Mouse (Mus musculus) testis, postnatal 14 days (tissue): ENCODE measurements around the gene Atp6v1e1.
"Not testable (repeated sequence)": the region's sequence is repeated elsewhere in the genome, so short reads cannot be mapped to it uniquely, and the experiment has no call there.

Source experiments
- DNase-seq: peaks from one replicate; pipeline ENCODE4 v3.0.0; 2021; ENCODE audit warnings: low spot score

The Atp6v1e1 gene

DNA sequence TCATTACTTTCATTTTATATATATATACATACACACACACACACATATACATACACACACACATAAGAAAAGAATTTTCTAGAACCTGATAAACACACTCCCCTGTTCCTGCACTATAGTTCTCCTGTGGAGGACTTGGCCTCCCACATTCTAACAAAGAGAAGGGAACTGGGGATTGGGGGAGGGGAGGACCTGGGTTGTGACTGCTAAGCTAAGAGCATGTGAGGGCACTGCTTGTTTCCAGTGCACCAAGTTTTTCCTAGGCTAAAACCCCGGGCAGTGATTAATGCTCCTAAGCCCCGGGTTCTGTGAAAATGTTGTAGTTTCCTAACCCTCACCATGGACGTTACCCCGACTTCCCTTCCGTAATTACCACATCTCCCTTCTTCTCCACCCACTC, 2.4 kb downstream of the Atp6v1e1 start:
- no peak for DNase-seq

DNA sequence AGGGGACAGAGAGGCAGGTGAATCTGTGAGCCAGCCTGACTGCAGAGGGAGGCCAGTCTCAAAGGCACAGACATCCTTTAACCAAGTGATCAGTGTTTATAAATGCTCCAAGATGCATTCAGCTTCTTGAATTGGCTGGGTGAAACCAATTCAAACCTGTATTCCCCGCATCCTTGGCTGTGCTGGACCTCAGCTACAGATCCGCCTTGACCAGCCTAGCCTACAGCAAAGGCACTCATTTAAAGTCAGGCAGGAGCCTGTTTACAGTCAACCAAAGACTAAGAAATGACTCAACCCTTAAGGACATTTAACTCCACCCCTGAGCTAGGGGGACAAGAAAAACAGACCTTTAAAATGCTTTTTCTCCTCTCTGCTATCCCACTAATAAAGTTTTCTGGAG, 3.3 kb downstream of the Atp6v1e1 start:
- no peak for DNase-seq

DNA sequence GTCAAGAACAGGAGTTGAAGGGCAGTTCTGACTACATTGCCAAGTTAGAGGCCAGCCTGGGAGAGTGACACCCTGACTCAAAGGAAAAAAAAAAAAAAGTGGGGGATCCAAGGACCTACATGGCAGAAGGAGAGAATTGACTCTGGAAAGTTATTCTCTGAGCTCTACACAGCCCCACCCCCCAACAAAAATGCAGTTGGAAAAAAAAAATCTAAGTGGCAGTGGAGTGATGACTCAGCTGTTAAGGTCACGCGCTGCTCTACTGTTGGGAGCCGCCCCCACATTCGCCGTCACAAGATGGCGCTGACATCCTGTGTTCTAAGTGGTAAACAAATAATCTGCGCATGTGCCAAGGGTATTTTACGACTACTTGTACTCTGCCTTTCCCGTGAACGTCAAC, 10.6 kb downstream of the Atp6v1e1 start:
- DNase-seq = not testable (repeated sequence)

DNA sequence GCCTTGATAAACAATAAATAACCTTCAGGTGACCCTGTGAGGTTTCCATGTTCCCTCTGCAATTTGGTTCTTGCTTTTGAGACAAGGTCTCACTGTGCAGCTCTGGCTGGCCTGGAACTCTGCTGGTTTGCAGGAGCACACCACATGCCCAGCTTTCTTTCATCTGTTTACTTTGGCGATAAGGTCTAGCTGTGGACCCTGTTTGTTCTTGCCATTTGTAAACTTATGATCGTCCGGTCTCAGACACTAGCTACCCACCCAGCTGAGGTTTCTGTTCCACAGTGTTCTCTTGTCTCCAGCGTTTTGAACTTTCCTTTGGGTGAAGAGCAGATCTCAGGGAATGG, 14.9 kb downstream of the Atp6v1e1 start:
- no peak for DNase-seq

DNA sequence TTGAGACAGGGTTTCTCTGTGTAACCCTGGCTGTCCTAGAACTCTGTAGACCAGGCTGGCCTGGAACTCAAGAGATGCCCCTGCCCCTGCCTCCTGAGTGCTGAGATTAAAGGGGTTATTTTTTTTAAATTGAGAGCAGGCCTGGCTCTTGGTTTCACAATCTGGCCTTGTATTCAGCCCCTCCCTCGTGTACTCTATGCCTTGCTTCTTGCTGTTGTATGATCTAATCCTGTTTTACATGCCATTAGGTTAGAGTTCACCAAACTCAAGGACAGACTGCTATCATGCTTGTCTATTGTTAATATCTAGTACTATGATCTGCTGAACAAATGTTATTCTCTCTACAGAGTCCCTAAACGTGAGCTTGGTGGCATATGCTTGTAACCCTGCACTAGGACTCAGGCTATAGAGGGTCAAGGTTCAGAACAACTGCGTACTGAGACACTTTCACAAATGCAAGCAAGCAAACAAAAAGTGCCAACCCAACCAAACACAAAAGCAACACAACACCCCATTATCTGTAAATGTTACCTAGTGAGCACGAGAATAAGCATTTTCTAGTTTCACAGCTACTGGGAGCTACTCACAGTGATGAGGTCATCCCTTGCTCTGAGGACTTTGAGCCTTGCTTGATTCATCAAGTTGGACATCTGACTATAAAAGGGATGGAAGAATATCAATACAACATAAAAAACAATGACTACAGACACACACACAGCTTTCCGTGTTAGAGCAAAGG, 15.4 kb downstream of the Atp6v1e1 start:
- DNase-seq = no peak

DNA sequence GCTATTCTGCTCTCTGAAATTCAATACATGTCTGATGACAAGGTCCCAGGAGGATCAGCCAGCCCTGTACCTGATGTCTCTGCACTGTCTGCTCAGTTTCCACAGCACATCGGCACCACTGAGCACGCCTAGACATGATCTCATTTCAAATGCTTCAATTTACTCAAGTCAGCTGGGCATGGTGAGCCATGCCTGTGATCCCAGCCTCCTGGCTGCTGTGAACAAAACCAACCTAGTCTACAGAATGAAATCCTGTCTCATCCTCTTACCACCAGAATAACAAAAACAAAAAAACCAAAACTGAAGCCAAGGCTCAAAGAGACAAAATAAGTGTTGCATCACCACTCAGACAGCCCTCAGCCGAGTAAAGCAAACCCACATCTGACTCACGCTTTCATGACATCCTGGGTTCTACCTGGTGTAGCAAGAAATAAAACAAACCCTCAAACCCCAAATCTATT, 23.0 kb downstream of the Atp6v1e1 start:
- DNase-seq = no peak

DNA sequence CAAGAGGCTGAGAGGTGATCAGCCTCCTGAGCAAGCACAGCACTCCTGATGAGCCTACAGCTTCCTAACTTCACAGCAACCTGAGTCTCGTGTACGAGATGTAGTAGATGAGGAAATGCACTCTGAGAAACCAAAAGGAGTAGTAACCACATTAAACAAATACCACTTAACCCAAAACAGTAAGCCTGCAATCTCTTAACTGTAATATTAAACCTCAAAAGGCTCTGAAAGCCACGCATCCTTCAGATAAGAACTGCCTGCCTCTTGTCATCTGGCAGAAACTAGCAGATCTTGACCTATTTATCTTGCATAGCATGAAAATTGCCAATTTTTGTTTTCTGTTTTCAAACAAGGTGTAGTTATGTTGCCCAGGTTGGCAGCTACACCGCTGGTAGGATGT, 23.7 kb downstream of the Atp6v1e1 start:
- DNase-seq = no peak

DNA sequence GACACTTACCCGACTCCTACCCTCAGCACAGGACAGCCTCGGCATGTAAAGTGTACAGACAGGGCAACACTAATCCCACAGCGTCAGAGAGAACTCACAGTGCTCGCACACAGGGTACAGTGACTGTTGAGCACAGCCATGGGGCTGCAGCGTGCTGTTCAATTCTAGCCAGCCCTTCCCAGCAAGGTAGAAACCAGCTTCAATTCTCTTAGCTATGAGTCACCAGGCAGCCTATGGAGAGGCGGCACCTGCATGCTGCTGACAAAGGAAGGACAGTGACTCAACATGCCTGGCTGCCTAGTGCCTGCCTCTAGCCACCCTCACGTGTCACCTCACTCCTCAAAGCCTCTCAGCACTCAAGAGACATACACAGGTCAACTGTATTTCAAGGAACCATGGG, 24.6 kb downstream of the Atp6v1e1 start:
- no peak for DNase-seq

DNA sequence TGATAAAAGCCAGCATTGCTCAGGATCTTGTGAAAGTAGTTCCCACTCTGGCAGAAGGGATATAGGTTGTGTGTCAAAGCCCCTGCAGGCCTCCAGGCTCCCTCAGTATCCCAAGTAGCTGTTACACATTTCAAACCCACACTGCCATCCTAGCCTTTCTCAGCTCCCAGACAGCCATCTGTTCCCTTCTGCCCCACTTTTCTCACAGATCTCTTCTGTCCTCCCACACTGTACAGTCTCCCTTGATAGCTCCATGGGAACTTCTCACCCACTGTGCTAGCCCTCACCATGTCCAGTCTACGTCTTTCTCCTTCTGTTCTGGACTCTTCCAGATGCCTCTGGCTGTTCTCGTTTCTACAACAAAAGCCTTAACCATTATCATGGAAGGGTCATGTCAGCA, 26.5 kb downstream of the Atp6v1e1 start:
- no peak for DNase-seq

DNA sequence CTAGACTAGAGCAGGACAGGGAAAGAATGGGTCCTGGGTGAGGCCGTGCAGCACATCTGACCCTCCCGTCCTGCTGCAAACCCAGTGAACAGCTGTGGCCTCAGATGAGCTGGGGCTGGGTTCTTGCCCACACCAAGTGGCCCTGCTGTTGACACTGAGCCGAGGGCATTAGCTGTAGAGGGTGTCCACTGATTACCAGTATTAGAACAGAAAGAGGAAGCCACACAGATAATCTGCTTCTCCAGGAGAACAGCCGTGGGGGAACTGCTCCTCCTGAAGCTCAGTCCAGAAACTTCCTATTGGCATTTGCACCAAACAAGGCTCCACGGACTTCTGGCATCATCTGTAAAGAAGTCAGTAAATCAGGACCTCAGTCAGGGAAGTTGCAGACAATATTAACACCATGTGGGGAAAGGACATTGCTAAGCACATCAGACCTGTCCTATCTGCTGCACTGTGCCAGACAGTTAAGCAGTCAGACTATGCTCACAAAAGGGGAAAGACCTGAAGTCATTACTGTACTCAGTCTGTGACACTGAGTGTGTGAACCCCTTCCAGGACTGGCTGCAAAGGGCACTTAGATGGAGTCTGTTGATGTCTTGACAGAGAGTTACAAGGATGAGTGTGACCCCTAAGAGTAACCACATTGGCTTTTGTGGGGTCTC, 27.0 kb downstream of the Atp6v1e1 start:
- no peak for DNase-seq

DNA sequence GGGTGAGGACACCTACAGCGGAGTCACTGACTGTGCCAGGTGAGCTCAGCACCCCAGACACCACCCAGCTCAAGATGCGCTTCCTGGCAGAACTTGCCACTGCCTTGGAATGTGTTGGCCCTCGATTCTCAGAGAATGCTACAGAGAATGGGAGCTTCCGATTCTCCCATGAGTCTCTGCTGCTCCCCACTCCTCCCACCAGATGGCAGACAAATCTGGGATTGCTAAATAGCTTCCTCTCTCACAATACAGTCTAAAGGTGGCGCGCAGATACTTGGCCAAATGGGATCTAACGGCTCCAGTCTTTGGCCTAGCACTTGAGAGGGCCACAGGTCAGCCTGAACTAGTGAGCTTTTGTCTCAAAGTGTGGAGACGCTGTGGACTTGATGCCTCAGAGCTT, 29.6 kb downstream of the Atp6v1e1 start:
- DNase-seq = no peak

DNA sequence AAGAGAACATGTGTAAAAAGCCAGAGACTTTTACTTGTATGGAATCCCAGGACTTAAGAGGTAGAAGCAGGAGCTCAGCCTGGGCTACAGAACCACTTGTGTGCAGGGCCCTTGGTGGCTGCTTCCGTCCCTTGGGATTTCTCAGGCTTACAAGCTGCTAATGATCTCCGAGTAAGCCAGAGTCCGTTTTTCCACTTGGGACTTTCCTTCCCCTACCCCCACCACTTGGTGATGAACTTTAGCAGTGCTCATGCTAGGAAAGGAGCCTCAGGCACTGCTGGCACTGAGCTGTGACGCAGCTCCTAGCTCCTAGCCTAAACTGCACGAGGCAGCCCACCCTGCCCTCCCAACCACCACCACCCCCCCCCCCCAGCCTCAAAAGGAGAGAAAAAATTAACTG, 31.9 kb downstream of the Atp6v1e1 start:
- no peak for DNase-seq

DNA sequence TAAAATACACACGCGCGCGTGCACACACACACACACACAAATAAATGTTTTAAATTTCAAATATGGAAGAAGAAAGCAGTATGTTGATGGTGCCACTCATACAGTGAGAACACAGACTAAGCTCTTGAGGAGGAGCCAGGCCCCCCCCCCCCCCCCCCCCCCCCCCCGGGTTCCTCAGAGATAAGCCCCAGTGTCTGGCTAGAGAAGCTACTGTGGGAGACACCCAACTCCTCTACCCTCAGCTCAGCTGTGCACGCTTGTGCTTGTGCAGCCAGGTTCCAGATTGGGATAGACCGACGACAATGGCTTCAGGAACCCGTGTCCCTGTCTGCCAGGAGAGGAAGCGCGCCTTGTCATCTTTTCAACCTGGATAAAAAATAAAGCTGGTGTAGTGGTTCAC, 32.4 kb downstream of the Atp6v1e1 start:
- DNase-seq = no peak

DNA sequence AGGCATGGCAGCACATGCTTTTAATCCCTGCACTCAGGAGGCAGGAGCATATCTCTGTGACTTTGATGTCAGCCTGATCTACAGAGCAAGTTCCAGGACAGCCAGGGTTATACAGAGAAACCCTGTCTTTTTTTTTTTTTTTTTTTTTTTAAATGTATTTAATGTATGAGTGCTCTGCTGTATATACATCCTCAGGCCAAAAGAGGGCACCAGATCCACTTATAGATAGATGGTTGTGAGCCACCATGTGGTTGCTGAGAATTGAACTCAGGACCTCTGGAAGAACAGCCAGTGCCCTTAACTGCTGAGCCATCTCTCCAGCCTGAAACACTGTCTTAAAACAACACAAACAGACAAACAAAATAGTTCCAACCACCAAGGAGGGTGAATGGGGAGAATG, 33.7 kb downstream of the Atp6v1e1 start:
- DNase-seq = no peak

DNA sequence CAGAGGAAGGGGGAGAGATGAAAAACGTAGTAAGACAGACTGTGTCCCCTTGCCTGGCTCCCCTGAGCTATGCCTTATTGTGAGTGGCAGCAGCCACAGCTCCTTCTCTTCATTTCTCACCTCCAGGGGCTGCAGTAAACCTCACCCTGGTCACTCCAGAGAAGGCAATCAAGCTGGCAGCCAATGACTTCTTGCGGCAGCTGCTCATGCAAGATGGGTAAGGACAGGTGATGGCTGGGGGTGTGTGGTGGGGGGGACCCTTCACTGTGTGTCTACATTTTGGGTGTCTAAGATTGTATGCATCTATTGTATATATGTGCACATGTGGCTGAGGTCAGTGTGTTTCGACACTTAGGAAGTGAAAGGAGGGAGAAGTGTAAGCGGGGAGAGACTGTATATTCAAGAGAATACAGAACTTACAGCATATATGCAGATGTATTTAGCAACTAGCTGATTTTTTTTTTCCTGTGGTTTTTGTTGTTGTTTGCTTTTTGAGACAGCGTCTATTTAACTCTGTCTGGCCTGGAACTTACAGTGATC, 34.5 kb downstream of the Atp6v1e1 start:
- DNase-seq = no peak

DNA sequence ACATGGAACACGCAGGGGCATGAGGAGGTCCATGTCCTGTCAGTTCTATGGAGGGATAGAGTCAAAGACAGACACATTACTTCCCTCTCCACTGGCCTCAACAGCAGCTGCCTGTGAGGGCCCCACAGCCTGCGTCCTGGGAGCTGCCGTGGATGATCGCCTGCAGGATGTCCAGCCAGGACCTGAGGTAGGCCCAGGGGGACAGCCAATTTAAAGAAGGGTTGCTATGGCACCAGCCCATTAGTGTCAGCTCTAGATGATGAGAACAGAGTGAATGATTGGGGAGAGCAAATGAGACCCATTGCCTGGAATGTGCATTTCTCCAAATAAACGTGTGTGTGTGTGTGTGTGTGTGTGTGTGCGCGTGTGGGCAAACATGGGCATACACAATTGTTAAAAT, 38.2 kb downstream of the Atp6v1e1 start:
- no peak for DNase-seq

DNA sequence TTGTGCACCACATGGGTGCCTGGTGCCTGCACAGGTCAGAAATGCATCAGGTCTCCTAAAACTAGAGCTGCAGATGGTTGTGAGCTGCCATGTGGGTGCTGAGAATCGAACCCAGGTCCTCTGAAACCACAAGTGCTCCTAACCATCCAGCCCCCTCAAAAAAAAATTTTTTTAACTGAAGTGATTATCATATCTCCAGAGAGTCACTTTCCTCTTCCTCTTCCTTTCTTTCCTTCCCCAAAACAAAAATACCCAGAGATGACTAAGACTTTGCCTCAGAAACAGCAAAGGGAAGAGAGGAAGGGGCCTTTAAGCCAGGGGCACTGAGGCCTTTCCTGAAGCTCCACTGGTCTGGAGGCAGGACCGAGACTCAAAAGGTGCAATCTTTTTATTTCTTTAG, 39.6 kb downstream of the Atp6v1e1 start:
- no peak for DNase-seq

DNA sequence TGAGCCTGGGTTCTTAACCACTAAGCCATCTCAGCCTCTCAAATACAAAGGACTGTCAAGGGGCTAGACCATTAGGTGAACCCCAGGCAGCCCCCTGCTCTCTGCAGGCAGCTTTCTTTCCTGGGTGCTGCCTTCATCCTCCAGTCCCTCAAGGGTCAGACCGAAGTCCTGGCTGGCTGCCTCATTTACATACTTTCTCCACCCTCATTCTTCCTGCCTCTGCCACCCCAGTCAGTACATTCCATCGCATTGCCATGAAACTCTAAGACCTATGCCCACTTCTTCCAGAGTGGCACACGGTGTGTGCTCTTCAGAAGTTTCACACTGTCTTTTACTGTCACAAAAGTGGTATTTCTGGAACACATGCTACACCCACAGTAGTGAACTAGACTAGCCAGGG, 44.4 kb downstream of the Atp6v1e1 start:
- DNase-seq = no peak

DNA sequence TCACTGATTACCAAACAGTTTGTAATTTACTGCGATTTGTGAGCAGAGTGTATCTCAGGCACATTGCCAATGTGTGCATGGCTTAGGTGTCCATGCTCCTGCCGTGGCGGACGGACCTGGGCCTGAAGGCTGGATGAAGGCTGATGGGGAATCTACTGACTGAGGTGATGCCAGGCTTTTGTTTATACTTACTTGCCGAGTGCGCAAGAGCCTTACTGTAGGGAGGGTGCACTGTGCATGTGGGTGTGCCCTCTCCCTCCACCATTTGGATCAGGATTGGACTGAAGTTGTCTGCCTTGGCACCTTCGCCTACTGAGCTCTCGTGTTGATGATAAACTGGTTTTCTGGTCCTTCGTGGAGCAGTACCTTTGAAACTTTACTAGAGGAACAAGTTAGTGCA, 45.1 kb downstream of the Atp6v1e1 start:
- DNase-seq = no peak

DNA sequence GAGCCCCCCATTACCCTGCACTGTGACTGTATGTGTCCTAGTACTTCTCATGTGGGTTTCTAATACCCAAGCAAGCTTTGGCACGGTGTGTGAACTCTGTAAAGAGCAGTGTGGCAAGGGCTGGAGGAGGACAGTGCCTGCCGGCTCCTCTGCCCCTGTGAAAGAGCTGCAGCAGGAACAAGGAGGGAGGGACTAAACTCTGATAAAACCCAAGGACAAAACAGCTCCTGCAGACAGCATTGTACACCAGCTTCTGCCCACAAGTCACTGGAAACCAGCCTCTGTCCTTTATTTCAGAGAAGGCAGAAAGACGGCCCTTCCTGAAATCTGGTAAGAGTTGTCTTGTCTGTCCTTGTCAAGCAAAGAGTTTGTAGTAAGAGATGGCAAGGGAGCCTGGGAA, 46.3 kb downstream of the Atp6v1e1 start:
- peak; percentile 42 for DNase-seq

DNA sequence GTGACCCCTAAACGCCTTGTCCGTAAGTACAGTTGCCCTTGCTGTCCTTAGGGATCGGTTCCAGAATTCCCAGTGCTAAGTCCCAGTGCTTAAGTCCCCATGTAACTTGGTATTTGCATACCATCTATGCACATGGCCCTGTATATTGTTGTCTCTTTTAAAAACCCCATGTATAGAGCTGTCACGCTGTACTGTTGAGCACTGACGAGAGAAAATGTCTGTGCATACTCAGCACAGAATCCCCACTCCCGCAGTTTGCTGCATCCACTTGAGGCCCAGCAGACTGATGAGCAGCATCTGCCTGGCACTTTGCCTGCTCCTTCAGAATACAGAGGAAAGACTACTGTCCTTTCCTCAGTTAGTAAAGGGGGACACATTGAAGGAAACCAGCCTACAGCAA, 48.8 kb downstream of the Atp6v1e1 start:
- no peak for DNase-seq

DNA sequence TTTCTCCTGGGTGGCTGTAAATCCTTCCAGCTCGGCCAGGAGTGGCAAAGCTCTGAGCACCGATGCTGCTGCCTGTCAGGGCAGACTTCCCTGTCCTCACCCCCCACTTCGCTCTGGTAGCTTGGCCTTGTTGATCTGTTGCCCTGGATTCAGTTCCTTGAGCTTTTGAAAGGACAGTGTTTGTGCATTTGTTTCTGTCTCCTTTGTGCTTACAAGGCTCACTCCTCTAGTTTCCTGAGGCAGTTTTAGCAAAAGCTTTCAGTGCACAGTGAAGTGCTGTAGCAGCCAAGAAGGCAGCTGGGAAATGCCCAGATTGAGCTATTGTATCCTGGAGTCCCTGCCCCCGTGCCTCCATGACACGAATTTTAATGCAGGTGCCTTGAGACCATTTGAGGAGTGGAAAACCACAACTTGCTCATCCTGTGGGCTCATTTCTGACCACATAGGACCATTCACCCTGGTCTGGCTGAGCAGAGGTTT, 49.4 kb downstream of the Atp6v1e1 start, which contains the start of gene Slc25a18:
Slc25a18 (plus strand) TSS at position 430 of the 480 bp plus-strand sequence.
- DNase-seq = no peak

DNA sequence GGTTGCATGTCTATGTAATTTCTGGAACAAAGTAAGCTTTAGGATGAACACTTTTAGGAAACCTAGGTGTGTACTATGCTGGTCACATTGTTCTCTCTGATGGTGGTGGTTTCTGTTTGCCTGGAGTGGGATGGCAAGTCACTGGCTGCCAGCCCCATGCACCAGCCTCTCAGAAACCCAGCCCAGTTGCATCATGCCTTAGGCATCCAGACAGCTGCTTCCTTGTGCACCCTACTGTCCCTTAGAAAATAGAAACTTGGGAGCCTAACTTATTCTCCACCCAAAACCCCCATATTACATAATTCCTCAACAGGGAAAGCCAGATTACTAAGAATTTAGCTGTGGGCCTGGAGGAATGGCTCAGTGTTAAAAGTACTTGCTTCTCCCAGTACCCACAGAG, 50.6 kb downstream of the Atp6v1e1 start:
- DNase-seq = no peak

DNA sequence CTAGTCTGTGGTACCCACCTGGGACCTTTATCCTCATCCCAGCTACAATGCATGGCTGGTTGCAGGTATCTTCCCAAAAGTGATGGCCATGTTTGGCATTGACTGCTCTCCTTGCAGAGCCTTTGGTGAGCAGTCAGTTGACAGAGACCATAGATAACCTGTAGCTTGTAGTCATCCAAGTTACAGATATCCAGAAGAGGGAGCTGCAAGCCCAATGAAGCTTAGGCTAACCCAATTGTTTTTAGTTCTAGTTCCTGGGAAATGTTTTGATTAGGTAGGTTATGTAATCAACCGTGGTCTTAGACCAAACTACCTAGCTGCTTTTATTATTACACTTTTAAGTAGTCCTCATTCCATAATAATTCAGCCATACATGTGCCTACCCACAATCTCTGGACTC, 51.2 kb downstream of the Atp6v1e1 start:
- DNase-seq = no peak
